Mouse (Mus musculus) hindbrain, postnatal 0 days (tissue): ENCODE results near the gene Fgfr2. TPM values are rescaled to one million over a fixed set of nuclear protein-coding genes. Genes with fewer than 3 reads are reported as not detected.
"Not testable (repeated sequence)": the region's sequence is repeated elsewhere in the genome, so short reads cannot be mapped to it uniquely, and the experiment has no call there.

ENCODE experiments used
- ATAC-seq: fragments of 200-750 bp; cut with Nextera tagmentation; 2 replicates; pipeline ENCODE4 v1.8.0; 2017; ENCODE audit warnings: mild to moderate bottlenecking, moderate TSS enrichment, moderate library complexity
- DNase-seq: peaks from one replicate; pipeline ENCODE4 v3.0.0-alpha.2; 2015; ENCODE audit warnings: low spot score
- H3K27ac ChIP-seq: fragments of 300-500 bp; sonication (generic); 2 replicates; pipeline ENCODE4 v1.5.1; 2014; ENCODE audit warnings: mild to moderate bottlenecking
- H3K27me3 ChIP-seq: fragments of 300-500 bp; sonication (generic); 2 replicates; pipeline ENCODE4 v1.6.1; 2014; ENCODE audit warnings: low read length, mixed read lengths; ENCODE audit not compliant: insufficient read depth
- H3K36me3 ChIP-seq: fragments of 300-500 bp; sonication (generic); 2 replicates; pipeline ENCODE4 v1.6.1; 2014; ENCODE audit warnings: low read length, mixed read lengths; ENCODE audit not compliant: insufficient read depth
- H3K4me1 ChIP-seq: fragments of 300-500 bp; sonication (generic); 2 replicates; pipeline ENCODE4 v1.6.1; 2014; ENCODE audit warnings: antibody characterized with exemption, low read length, mixed read lengths; ENCODE audit not compliant: insufficient read depth
- H3K4me2 ChIP-seq: fragments of 300-500 bp; sonication (generic); 2 replicates; pipeline ENCODE4 v1.6.1; 2014; ENCODE audit warnings: low read depth, mild to moderate bottlenecking, low read length, moderate library complexity, mixed read lengths
- H3K4me3 ChIP-seq: fragments of 300-500 bp; sonication (generic); 2 replicates; pipeline ENCODE4 v1.5.1; 2014; ENCODE audit warnings: low read length
- H3K9ac ChIP-seq: fragments of 300-500 bp; sonication (generic); replicated peaks from 2 replicates; pipeline ENCODE4 v1.6.1; 2014; ENCODE audit warnings: mild to moderate bottlenecking, low read length, moderate library complexity, mixed read lengths
- H3K9me3 ChIP-seq: fragments of 300-500 bp; sonication (generic); 2 replicates; pipeline ENCODE4 v1.6.1; 2016; ENCODE audit warnings: low read length, mixed read lengths
- CTCF ChIP-seq: IDR thresholded peaks from 2 replicates; pipeline ENCODE4 v1.5.1; 2016; ENCODE audit warnings: antibody characterized with exemption, control low read depth, low read depth
- WGBS: fragments of 180-500 bp; shearing (Covaris S2); extraction: QIAGEN DNeasy Blood & Tissue Kit; methylation state at CpG from one replicate; pipeline ENCODE4 v1.1.7; 2014; 5-methylcytosine and 5-hydroxymethylcytosine counted together
- polyA plus RNA-seq: library from polyadenylated mRNA; unstranded; fragments of >200 nt; fragmentation: Nextera tagmentation; extraction: Ambion mirVana; gene quantifications from 2 replicates; pipeline ENCODE4 v1.2.1, GENCODE M21; 2015
- total RNA-seq: library from RNA; depleted of rRNA; stranded (reverse); fragments of >200 nt; gene quantifications from 2 replicates; pipeline ENCODE4 v1.2.3, GENCODE M21; 2014

Gene Fgfr2
- total and polyA plus RNA-seq, 2 experiments from 2014 or later: 17.3 to 49.0 TPM

GRCm38 (mm10) chr7:132664815-132665214 lies 458.3 kb downstream of the Fgfr2 start:
- H3K36me3 ChIP-seq: no peaks in the 10 kb centered on the region
- H3K9ac ChIP-seq: no peak overlapping the region
- 83% methylated on average over 6 of the region's 6 CpGs for WGBS
- H3K27ac ChIP-seq: no peak overlapping the region
- peaks cover 4% of the 10 kb centered on the region; the same call in 1 of the 2 replicates for H3K4me1 ChIP-seq
- TF ChIP-seq CTCF: no peak
- no peaks in the 10 kb centered on the region for H3K9me3 ChIP-seq
- DNase-seq (no peak), ATAC-seq (no peak)
- H3K4me3 ChIP-seq: no peak overlapping the region
- H3K4me2 ChIP-seq: no peak overlapping the region
- H3K27me3 ChIP-seq: no peaks in the 10 kb centered on the region

- not testable (repeated sequence) for H3K36me3 ChIP-seq, H3K4me3 ChIP-seq, H3K4me2 ChIP-seq, H3K9ac ChIP-seq, H3K27ac ChIP-seq, ATAC-seq, DNase-seq, H3K27me3 ChIP-seq, H3K9me3 ChIP-seq, H3K4me1 ChIP-seq
- 77% methylated on average over 6 of the region's 6 CpGs for WGBS
These were observed 460.3 kb downstream of the Fgfr2 start for GRCm38 (mm10) chr7:132662831-132663230.

- H3K9me3 ChIP-seq: no peaks in the 10 kb centered on the region
- ATAC-seq (no peak), DNase-seq (no peak)
- no peak for TF ChIP-seq CTCF
- no peak overlapping the region for H3K4me2 ChIP-seq
- no peak overlapping the region for H3K9ac ChIP-seq
- H3K36me3 ChIP-seq: no peaks in the 10 kb centered on the region
- 85% methylated on average over 7 of the region's 7 CpGs for WGBS
- H3K4me1 ChIP-seq: no peaks in the 10 kb centered on the region
- H3K27me3 ChIP-seq: no peaks in the 10 kb centered on the region
- no peak overlapping the region for H3K27ac ChIP-seq
- no peak overlapping the region for H3K4me3 ChIP-seq
These were observed 463.5 kb downstream of the Fgfr2 start for GRCm38 (mm10) chr7:132659633-132660032.

DNA sequence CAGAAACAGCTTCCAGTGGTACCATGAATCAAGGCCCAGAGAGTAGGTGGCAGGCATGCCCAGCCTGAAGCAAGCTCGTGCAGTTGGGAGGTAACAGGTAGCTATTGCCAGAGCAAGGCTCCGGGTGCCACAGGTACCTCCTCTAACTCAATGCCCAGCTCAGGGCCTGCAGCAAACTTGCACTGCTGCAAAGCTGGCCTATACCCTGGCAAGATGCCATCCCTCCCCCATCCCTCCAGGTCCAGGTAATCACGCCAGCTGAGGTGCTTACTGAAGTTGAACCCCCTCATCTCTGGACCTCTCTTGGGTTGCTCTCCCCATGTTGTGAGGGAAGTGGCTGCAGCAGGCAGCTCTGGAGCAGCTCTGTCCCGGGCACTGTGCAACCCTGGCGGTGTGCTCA lies 464.5 kb downstream of the Fgfr2 start:
- Histone ChIP-seq H3K9me3 (no peaks in the 10 kb centered on the region), H3K27me3 (no peaks in the 10 kb centered on the region), H3K4me3 (no peak overlapping the region), H3K4me1 (no peaks in the 10 kb centered on the region), H3K36me3 (no peaks in the 10 kb centered on the region), H3K4me2 (no peak overlapping the region), H3K9ac (no peak overlapping the region), H3K27ac (no peak overlapping the region)
- ATAC-seq (no peak), DNase-seq (no peak)
- no peak for TF ChIP-seq CTCF
- WGBS: 83% methylated on average over 5 of the region's 5 CpGs

GRCm38 (mm10) chr7:132658058-132658450 lies 465.1 kb downstream of the Fgfr2 start:
- WGBS: 26% methylated on average over 9 of the region's 9 CpGs
- no peak overlapping the region for H3K9ac ChIP-seq
- DNase-seq: no peak

GRCm38 (mm10) chr7:132657371-132658057 lies 465.6 kb downstream of the Fgfr2 start:
- Histone ChIP-seq H3K27ac (no peak overlapping the region), H3K4me1 (no peaks in the 10 kb centered on the region), H3K4me3 (no peak overlapping the region), H3K36me3 (no peaks in the 10 kb centered on the region), H3K9ac (no peak overlapping the region), H3K4me2 (no peak overlapping the region), H3K27me3 (no peaks in the 10 kb centered on the region), H3K9me3 (no peaks in the 10 kb centered on the region)
- no peak for DNase-seq
- no peak for TF ChIP-seq CTCF
- 45% methylated on average over 14 of the region's 14 CpGs for WGBS
- ATAC-seq: no peak

More at GRCm38 (mm10) chr7:132658058-132658450, 465.1 kb downstream of the Fgfr2 start:
- Histone ChIP-seq H3K4me2 (no peak overlapping the region), H3K36me3 (no peaks in the 10 kb centered on the region), H3K4me1 (no peaks in the 10 kb centered on the region), H3K4me3 (no peak overlapping the region), H3K27me3 (no peaks in the 10 kb centered on the region), H3K9me3 (no peaks in the 10 kb centered on the region), H3K27ac (no peak overlapping the region)
- no peak for TF ChIP-seq CTCF
- no peak for ATAC-seq

DNA sequence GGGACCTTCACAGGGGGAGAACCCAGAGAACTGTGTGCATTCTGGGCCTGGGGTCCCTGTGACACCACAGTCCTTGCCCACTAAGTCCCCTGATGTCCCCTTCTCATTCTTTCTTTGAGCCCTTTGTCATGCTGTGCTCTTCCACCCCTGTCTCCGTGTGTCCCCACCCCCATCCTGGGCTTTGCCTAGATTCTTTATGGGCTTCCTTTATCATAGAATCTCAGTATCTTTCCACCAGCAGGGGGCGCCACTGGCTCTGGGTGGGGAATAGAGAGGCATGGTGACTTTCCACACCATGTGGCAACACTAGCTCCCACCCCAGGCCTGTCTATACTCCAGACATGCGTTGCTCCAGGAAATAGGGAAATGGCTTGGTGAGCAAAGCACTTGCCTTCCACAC lies 466.6 kb downstream of the Fgfr2 start:
- no peaks in the 10 kb centered on the region for H3K4me1 ChIP-seq
- H3K27me3 ChIP-seq: no peaks in the 10 kb centered on the region
- WGBS: 5% methylated on average over 3 of the region's 3 CpGs
- peak overlapping the region; percentile 62; the same call in 1 of the 2 replicates for H3K27ac ChIP-seq
- TF ChIP-seq CTCF: peak; percentile 87
- ATAC-seq (peak; percentile 69), DNase-seq (peak; percentile 87)
- H3K4me3 ChIP-seq: no peak overlapping the region
- no peak overlapping the region for H3K9ac ChIP-seq
- H3K36me3 ChIP-seq: no peaks in the 10 kb centered on the region
- H3K9me3 ChIP-seq: no peaks in the 10 kb centered on the region
- H3K4me2 ChIP-seq: no peak overlapping the region
